Mouse (Mus musculus) heart, embryonic 11.5 days (tissue): ENCODE results near the gene C330021F23Rik. TPM values are rescaled to one million over a fixed set of nuclear protein-coding genes. Genes with fewer than 3 reads are reported as not detected.
"Not testable (repeated sequence)": the region's sequence is repeated elsewhere in the genome, so short reads cannot be mapped to it uniquely, and the experiment has no call there.

Experiments used
- ATAC-seq: fragments of 200-750 bp; cut with Nextera tagmentation; replicated peaks from 2 replicates; pipeline ENCODE4 v1.8.0; 2017; ENCODE audit warnings: moderate library complexity; ENCODE audit not compliant: insufficient number of reproducible peaks, low FRiP score, low TSS enrichment
- H3K27ac ChIP-seq: fragments of 300-500 bp; sonication (generic); 2 replicates; pipeline ENCODE4 v1.5.1; 2014; ENCODE audit warnings: mild to moderate bottlenecking, low read depth, low read length
- H3K27me3 ChIP-seq: fragments of 300-500 bp; sonication (generic); 2 replicates; pipeline ENCODE4 v1.6.1; 2014; ENCODE audit warnings: mild to moderate bottlenecking, low read length, mixed read lengths; ENCODE audit not compliant: control insufficient read depth, insufficient read depth
- H3K36me3 ChIP-seq: fragments of 300-500 bp; sonication (generic); 2 replicates; pipeline ENCODE4 v1.6.1; 2014; ENCODE audit warnings: mild to moderate bottlenecking, low read length, moderate library complexity, mixed read lengths; ENCODE audit not compliant: control insufficient read depth, insufficient read depth
- H3K4me1 ChIP-seq: fragments of 300-500 bp; sonication (generic); 2 replicates; pipeline ENCODE4 v1.6.1; 2014; ENCODE audit warnings: low read length; ENCODE audit not compliant: control insufficient read depth, insufficient read depth
- H3K4me2 ChIP-seq: fragments of 300-500 bp; sonication (generic); 2 replicates; pipeline ENCODE4 v1.6.1; 2014; ENCODE audit warnings: mild to moderate bottlenecking, moderate library complexity
- H3K4me3 ChIP-seq: fragments of 300-500 bp; sonication (generic); 2 replicates; pipeline ENCODE4 v1.5.1; 2014; ENCODE audit warnings: low read depth, low read length
- H3K9ac ChIP-seq: fragments of 300-500 bp; sonication (generic); 2 replicates; pipeline ENCODE4 v1.6.1; 2014; ENCODE audit warnings: mild to moderate bottlenecking, low read depth, low read length, moderate library complexity
- H3K9me3 ChIP-seq: fragments of 300-500 bp; sonication (generic); replicated peaks from 2 replicates; pipeline ENCODE4 v1.6.1; 2016; ENCODE audit warnings: low read length; ENCODE audit not compliant: control insufficient read depth
- WGBS: fragments of 180-500 bp; shearing (Covaris S2); extraction: QIAGEN DNeasy Blood & Tissue Kit; methylation state at CpG from one replicate; pipeline ENCODE4 v1.1.7; 2014; ENCODE audit not compliant: insufficient replicate concordance; 5-methylcytosine and 5-hydroxymethylcytosine counted together
- polyA plus RNA-seq: library from polyadenylated mRNA; unstranded; fragments of >200 nt; fragmentation: Nextera tagmentation; extraction: Ambion mirVana; gene quantifications from 2 replicates; pipeline ENCODE4 v1.2.1, GENCODE M21; 2014

Gene C330021F23Rik
- polyA plus RNA-seq, 1 experiment from 2014 or later, result 5.1 TPM

- Histone ChIP-seq H3K27me3 (no peaks in the 10 kb centered on the region), H3K4me3 (no peak overlapping the region), H3K4me1 (no peaks in the 10 kb centered on the region), H3K27ac (no peak overlapping the region), H3K9me3 (no peaks in the 10 kb centered on the region), H3K36me3 (no peaks in the 10 kb centered on the region), H3K9ac (no peak overlapping the region), H3K4me2 (no peak overlapping the region)
- no peak for ATAC-seq
- 77% methylated on average over 9 of the region's 9 CpGs for WGBS
Measured at GRCm38 (mm10) chr8:3579390-3580364, 11.9 kb downstream of the C330021F23Rik start.

- not testable (repeated sequence) for H3K4me2 ChIP-seq, H3K4me1 ChIP-seq, H3K36me3 ChIP-seq, H3K27ac ChIP-seq, ATAC-seq, H3K27me3 ChIP-seq, H3K9me3 ChIP-seq, H3K9ac ChIP-seq, H3K4me3 ChIP-seq
- WGBS, result 58% methylated on average over 1 of the region's 3 CpGs
Measured at GRCm38 (mm10) chr8:3581961-3582360, 14.2 kb downstream of the C330021F23Rik start.

- no peak overlapping the region for H3K4me3 ChIP-seq
- no peak for ATAC-seq
- WGBS, result 86% methylated on average over 2 of the region's 2 CpGs
Measured at GRCm38 (mm10) chr8:3586452-3586851, 18.7 kb downstream of the C330021F23Rik start.

GRCm38 (mm10) chr8:3586993-3587390, 19.2 kb downstream of the C330021F23Rik start, which contains the start of gene Camsap3:
TSS of gene Camsap3 (plus strand) at chr8:3587293.
- peak within 1 kb of the TSS; percentile 75 for H3K9ac ChIP-seq
- no peak within 1 kb of the TSS for H3K27ac ChIP-seq
- peaks cover 15% of the 10 kb centered on the region for H3K27me3 ChIP-seq
- no peaks in the 10 kb centered on the region for H3K4me1 ChIP-seq
- H3K9me3 ChIP-seq, result no peaks in the 10 kb centered on the region
- WGBS, result 27% methylated on average over 7 of the region's 7 CpGs
- H3K4me3 ChIP-seq, result peak within 1 kb of the TSS; percentile 81
- H3K36me3 ChIP-seq, result no peaks in the 10 kb centered on the region
- no peak for ATAC-seq
- H3K4me2 ChIP-seq, result peak within 1 kb of the TSS; percentile 99

More at GRCm38 (mm10) chr8:3586452-3586851, 18.7 kb downstream of the C330021F23Rik start:
- Histone ChIP-seq H3K4me1 (no peaks in the 10 kb centered on the region), H3K27ac (no peak overlapping the region), H3K9ac (no peak overlapping the region), H3K4me2 (no peak overlapping the region), H3K9me3 (no peaks in the 10 kb centered on the region), H3K27me3 (peaks cover 15% of the 10 kb centered on the region), H3K36me3 (no peaks in the 10 kb centered on the region)

GRCm38 (mm10) chr8:3587391-3588257, 19.8 kb downstream of the C330021F23Rik start:
- peak; percentile 39 for ATAC-seq
- Histone ChIP-seq H3K4me2 (peak overlapping the region; percentile 99), H3K36me3 (no peaks in the 10 kb centered on the region), H3K4me3 (peak overlapping the region; percentile 81), H3K9me3 (no peaks in the 10 kb centered on the region), H3K27me3 (peaks cover 15% of the 10 kb centered on the region), H3K9ac (peak overlapping the region; percentile 75), H3K27ac (no peak overlapping the region), H3K4me1 (no peaks in the 10 kb centered on the region)
- WGBS, result under 1% methylated on average over 72 of the region's 77 CpGs

- Histone ChIP-seq H3K4me1 (no peaks in the 10 kb centered on the region), H3K9ac (peak overlapping the region; percentile 75), H3K36me3 (no peaks in the 10 kb centered on the region), H3K27me3 (peaks cover 15% of the 10 kb centered on the region), H3K27ac (no peak overlapping the region), H3K4me3 (peak overlapping the region; percentile 81), H3K4me2 (peak overlapping the region; percentile 99), H3K9me3 (no peaks in the 10 kb centered on the region)
- peak; percentile 42; the same call in 1 of the 2 replicates for ATAC-seq
- WGBS, result 6% methylated on average over 11 of the region's 11 CpGs
Measured at GRCm38 (mm10) chr8:3588258-3588633, 20.5 kb downstream of the C330021F23Rik start.

- no peak overlapping the region for H3K27ac ChIP-seq
- ATAC-seq, result no peak
- H3K27me3 ChIP-seq, result no peaks in the 10 kb centered on the region
- H3K4me2 ChIP-seq, result no peak overlapping the region
- no peaks in the 10 kb centered on the region for H3K4me1 ChIP-seq
- H3K4me3 ChIP-seq, result no peak overlapping the region
- WGBS, result 58% methylated on average over 3 of the region's 3 CpGs
- no peaks in the 10 kb centered on the region for H3K9me3 ChIP-seq
- no peak overlapping the region for H3K9ac ChIP-seq
- H3K36me3 ChIP-seq, result no peaks in the 10 kb centered on the region
Measured at GRCm38 (mm10) chr8:3593470-3593869, 25.7 kb downstream of the C330021F23Rik start.

GRCm38 (mm10) chr8:3594466-3594865, 26.7 kb downstream of the C330021F23Rik start:
- Histone ChIP-seq H3K36me3 (no peaks in the 10 kb centered on the region), H3K27me3 (no peaks in the 10 kb centered on the region), H3K4me2 (no peak overlapping the region), H3K4me1 (no peaks in the 10 kb centered on the region), H3K9me3 (no peaks in the 10 kb centered on the region), H3K9ac (no peak overlapping the region), H3K4me3 (no peak overlapping the region), H3K27ac (no peak overlapping the region)
- 75% methylated on average over 2 of the region's 2 CpGs for WGBS
- no peak for ATAC-seq
